Mouse (Mus musculus) thymus, adult 2 months (tissue): Measurements from ENCODE around the gene Lim2. TPM values are rescaled to one million over a fixed set of nuclear protein-coding genes. Genes with fewer than 3 reads are reported as not detected.
A peak's percentile ranks its signal among the peaks of the same experiment; 100 is the strongest.

ENCODE experiments used
- DNase-seq: peaks from one replicate; pipeline ENCODE4 v3.0.0; 2021
- H3K27ac ChIP-seq: fragments of 200-500 bp; 2 replicates; pipeline ENCODE4 v1.5.1; 2012; ENCODE audit warnings: low read length, control low read depth; ENCODE audit not compliant: control insufficient read depth, insufficient read depth
- H3K27me3 ChIP-seq: fragments of 200-500 bp; 2 replicates; pipeline ENCODE4 v1.6.1; 2012; ENCODE audit warnings: mild to moderate bottlenecking, low read length, moderate library complexity, mixed read lengths; ENCODE audit not compliant: control insufficient read depth, insufficient read depth
- H3K36me3 ChIP-seq: fragments of 200-500 bp; 2 replicates; pipeline ENCODE4 v1.6.1; 2012; ENCODE audit warnings: mild to moderate bottlenecking, low read length, moderate library complexity; ENCODE audit not compliant: control insufficient read depth, insufficient read depth
- H3K4me1 ChIP-seq: fragments of 200-500 bp; replicated peaks from 2 replicates; pipeline ENCODE4 v1.6.1; 2012; ENCODE audit warnings: low read length; ENCODE audit not compliant: control insufficient read depth, insufficient read depth
- H3K4me3 ChIP-seq: fragments of 200-500 bp; 2 replicates; pipeline ENCODE4 v1.5.1; 2012; ENCODE audit warnings: mild to moderate bottlenecking, low read length, control low read depth, moderate library complexity; ENCODE audit not compliant: control insufficient read depth, insufficient read depth
- CTCF ChIP-seq: fragments of 200-500 bp; IDR thresholded peaks from 2 replicates; pipeline ENCODE4 v1.5.1; 2012; ENCODE audit warnings: mild to moderate bottlenecking, control low read depth, low read length, moderate library complexity, borderline replicate concordance; ENCODE audit not compliant: control insufficient read depth, poor library complexity, insufficient read depth; ENCODE audit errors: extremely low read depth
- POLR2A ChIP-seq: fragments of 200-500 bp; IDR thresholded peaks from 2 replicates; pipeline ENCODE4 v1.6.1; 2012; ENCODE audit warnings: mild to moderate bottlenecking, low read length, control low read depth, moderate library complexity; ENCODE audit not compliant: control insufficient read depth, poor library complexity, insufficient read depth; ENCODE audit errors: extremely low read depth
- WGBS: fragments of 180-500 bp; shearing (Covaris S2); methylation state at CpG from one replicate; pipeline ENCODE4 v1.1.7; 2018; 5-methylcytosine and 5-hydroxymethylcytosine counted together
- polyA plus RNA-seq: library from polyadenylated mRNA; depleted of rRNA; stranded (reverse); fragments of >200 nt; gene quantifications from 2 replicates; pipeline ENCODE4 v1.2.3, GENCODE M21; 2012

Lim2 gene
- polyA plus RNA-seq, 1 experiment = 0.04 TPM

DNA sequence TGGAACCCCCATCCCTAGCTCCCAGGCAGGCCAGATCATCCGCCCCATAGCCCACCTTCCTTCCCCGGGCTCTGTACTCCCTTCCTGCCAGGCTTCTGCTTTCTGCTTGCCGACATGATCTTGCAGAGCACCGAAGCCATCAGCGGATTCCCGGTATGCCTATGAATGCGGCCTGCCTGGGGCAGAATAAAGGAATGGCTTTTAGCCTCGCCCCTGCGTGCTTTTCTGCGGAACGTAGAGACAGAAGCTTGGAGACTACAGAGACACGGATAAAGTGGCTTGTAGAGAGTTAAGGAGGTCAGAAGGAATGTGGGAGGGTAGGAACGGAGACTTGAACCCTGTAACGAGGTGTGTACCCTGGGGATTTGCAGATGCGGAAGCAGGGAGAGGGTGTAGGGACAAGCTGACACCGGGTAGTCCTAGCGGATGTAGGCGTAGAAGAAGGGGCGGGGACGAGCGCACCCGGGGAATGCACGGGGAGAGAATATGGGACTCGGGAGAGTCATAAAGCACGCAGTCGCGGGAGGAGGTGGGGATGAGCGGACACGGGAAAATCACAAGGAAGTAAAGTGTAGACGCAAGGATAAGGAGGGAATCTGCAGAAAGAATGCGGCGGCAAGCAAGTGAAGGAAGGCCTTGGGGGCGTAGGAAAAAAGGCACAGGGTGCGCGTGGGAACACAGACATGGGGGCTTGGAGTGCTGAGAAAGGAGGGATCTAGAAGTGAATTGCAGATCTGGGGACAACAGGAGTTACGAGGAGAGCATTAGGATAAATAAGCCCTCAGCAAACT, 15.9 kb downstream of the Lim2 start:
- H3K4me3 ChIP-seq = peak overlapping the region; percentile 74
- no peaks in the 10 kb centered on the region for H3K36me3 ChIP-seq
- peak; percentile 83 for DNase-seq
- TF ChIP-seq POLR2A = 0 out of 2 replicates have a peak, but pooled peaks have one; percentile 4
- no peak for TF ChIP-seq CTCF
- peaks cover 24% of the 10 kb centered on the region for H3K4me1 ChIP-seq
- 1% methylated on average over 36 of the region's 36 CpGs for WGBS
- peak overlapping the region; percentile 41 for H3K27ac ChIP-seq
- H3K27me3 ChIP-seq = no peaks in the 10 kb centered on the region

DNA sequence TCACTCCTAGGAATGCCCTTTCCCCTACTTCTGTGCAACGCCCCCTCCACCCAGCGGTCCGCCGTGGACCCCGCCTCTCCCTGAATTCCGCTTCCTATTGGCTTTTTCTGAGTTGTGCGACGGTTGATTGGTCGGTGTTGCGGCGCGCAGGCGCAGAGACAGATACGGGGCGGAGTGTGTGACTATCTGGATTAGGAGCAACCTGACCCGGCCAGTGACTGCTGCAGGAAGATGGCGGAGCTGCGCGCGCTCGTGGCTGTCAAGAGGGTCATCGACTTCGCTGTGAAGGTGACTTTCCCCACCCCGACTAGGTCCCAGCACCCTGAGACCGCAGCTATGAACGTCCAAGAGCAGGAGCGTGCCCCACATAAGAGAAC, 16.4 kb downstream of the Lim2 start, which contains the start of the genes Etfb and Gm45233:
Gene Etfb (plus strand): TSS at position 167 of the 377 bp plus-strand sequence.
Gene Gm45233 (plus strand): TSS at position 212 of the 377 bp plus-strand sequence.
- DNase-seq = peak; percentile 89
- H3K4me3 ChIP-seq = peak within 1 kb of the TSS; percentile 74
- H3K27ac ChIP-seq = peak within 1 kb of the TSS; percentile 41
- under 1% methylated on average over 27 of the region's 27 CpGs for WGBS
- TF ChIP-seq CTCF (no peak), POLR2A (peak; percentile 45; the same call in 1 of the 2 replicates)
- H3K27me3 ChIP-seq = no peaks in the 10 kb centered on the region
- no peaks in the 10 kb centered on the region for H3K36me3 ChIP-seq
- H3K4me1 ChIP-seq = peaks cover 24% of the 10 kb centered on the region

DNA sequence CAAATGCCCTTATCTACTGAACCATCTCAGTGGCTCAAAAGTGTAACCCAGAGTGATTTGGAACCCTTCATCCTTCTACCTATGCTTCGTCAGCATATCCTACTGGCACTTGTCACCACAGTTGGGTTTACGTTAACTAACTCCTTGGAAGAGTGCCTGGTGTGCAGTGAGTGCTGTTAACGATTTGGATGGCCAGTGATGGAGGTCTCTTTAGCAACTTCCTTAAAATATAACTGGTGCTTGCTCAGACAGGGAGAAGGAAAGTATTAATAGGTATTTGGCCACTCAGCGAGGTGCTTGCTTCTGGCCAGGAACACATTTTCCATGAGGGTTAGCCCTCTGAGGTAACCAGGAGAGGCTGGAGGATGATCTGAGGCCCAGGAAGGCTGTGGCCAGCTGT, 20.3 kb downstream of the Lim2 start:
- Histone ChIP-seq H3K36me3 (no peaks in the 10 kb centered on the region), H3K27ac (no peak overlapping the region), H3K4me3 (no peak overlapping the region), H3K4me1 (peaks cover 11% of the 10 kb centered on the region), H3K27me3 (no peaks in the 10 kb centered on the region)
- no peak for TF ChIP-seq POLR2A
- no peak for TF ChIP-seq CTCF
- 81% methylated on average over 4 of the region's 4 CpGs for WGBS
- DNase-seq = no peak

DNA sequence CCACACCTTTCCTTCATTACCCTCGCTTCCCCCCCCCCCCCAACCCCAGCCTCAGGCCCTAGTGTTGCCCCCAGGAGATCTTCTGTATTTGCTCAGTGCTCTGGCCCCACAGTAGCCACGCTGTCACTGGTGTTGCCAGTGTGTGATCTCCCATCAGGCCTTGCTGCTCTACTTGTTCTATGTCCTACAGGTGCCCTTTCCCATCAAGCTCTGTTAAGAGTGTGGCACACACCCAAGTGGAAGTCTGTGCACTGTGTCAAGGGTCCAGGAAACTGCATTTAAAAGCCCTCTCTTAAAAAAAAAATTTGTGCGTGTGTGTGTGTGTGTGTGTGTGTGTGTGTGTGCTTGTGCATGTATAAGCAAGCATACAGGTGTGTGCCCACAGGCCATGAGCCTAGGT, 20.8 kb downstream of the Lim2 start:
- 87% methylated on average over 2 of the region's 3 CpGs for WGBS
- peaks cover 7% of the 10 kb centered on the region for H3K4me1 ChIP-seq
- no peaks in the 10 kb centered on the region for H3K27me3 ChIP-seq
- H3K4me3 ChIP-seq = no peak overlapping the region
- H3K36me3 ChIP-seq = no peaks in the 10 kb centered on the region
- TF ChIP-seq POLR2A (no peak), CTCF (no peak)
- no peak overlapping the region for H3K27ac ChIP-seq
- DNase-seq = no peak

DNA sequence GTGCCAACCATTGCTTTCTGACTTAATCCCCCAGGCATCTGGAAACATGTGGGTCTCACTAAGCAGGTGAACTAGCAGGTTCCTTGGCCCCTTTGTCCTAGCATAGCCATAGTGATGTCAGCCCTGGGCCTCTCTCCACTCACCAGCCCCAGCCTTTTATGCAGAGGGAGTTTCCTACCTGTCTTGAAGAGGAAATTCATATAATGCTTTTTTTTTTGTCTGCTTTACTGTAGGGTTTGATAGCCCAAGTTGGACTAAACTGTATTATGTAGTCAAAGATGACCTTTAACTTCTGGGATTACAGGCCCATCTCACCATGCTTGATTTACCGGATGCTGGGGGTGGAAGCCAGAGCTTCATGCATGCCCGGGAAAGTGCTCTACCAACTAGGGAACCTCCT, 22.3 kb downstream of the Lim2 start:
- TF ChIP-seq POLR2A (no peak), CTCF (no peak)
- Histone ChIP-seq H3K27me3 (no peaks in the 10 kb centered on the region), H3K27ac (no peak overlapping the region), H3K4me1 (no peaks in the 10 kb centered on the region), H3K36me3 (no peaks in the 10 kb centered on the region), H3K4me3 (no peak overlapping the region)
- DNase-seq = no peak
- WGBS = 99% methylated on average over 2 of the region's 2 CpGs

DNA sequence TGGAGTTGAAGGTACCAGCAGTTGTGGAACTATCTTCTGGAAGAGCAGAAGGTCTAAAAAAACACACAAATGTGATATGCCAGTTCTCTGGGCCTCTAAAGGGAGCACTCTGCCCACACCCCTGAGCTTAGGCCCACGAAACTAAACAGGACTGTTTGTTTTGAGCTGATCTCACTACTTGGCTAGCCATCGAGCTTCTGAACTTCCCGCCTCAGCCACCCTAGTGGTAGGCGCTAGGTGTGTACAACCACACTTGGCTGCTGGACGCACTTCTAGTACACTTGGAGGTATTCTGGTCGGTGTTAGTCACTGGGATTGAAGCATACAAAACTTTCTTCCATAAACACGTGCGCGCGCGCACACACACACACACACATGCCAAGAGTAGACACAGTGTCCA, 24.3 kb downstream of the Lim2 start:
- no peaks in the 10 kb centered on the region for H3K27me3 ChIP-seq
- WGBS = 97% methylated on average over 11 of the region's 11 CpGs
- no peaks in the 10 kb centered on the region for H3K4me1 ChIP-seq
- TF ChIP-seq CTCF (no peak), POLR2A (no peak)
- H3K4me3 ChIP-seq = no peak overlapping the region
- H3K27ac ChIP-seq = no peak overlapping the region
- DNase-seq = no peak
- H3K36me3 ChIP-seq = no peaks in the 10 kb centered on the region
